Mouse (Mus musculus): ENCODE results near the gene Spsb4.

DNA sequence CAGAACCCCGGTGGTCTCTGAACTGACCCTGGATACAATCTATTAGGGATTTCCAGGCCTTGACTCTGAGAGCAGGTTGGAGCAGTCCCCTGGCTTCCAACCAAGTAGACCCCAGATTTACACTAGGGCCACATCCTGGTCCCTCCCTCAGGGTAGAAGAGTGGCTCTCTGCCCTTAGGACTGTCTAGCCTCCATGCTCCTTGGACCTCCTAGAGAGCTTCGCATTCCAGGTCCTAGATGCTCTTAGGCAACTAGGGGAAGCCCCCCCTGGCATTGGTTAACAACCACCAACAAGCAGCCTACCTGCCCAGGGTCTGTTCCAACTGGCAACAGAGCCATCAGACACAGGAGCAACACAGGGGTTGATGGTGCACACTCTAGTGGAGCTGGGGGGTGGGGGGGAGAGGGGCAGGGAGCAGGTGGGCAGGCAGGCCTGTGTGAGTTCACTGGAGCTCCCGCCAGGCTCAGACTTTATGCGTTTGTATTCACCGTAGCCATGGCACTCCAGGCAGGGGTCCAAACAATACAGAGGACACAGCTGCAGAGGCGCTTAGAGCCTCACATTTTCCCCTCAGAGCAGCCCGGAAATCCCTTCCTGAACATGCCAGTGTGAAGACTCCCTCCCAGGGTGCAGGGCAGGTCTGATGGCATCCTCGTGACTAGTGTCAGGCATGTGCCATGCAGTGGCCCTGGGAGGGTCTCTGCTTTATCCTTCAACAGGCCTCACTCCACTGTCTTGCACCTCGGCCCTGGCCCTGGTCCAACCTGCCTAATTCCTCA lies 46.8 kb downstream of the Spsb4 start:
- TF ChIP-seq POLR2AphosphoS2 (IDR thresholded peaks at IDR 0.05; ENCODE audit: insufficient read length, low read depth), result no peak
- no peak for TF ChIP-seq POLR2A (IDR thresholded peaks at IDR 0.05; ENCODE audit: insufficient read length, low read depth)
- TF ChIP-seq USF1 (IDR thresholded peaks at IDR 0.05; ENCODE audit: low read depth), result no peak
- no peak for TF ChIP-seq E2F4 (IDR thresholded peaks at IDR 0.05; ENCODE audit: insufficient read depth)
